Mouse (Mus musculus): ENCODE measurements around the gene St3gal2. TPM values are rescaled to one million over a fixed set of nuclear protein-coding genes. Genes with fewer than 3 reads are reported as not detected.

Gene St3gal2
- polyA plus RNA-seq (2012; rRNA removed) = 19.5 and 24.2 TPM in 2 replicates

GRCm38 (mm10) chr8:110919341-110920031 is at the start of gene St3gal2:
Gene St3gal2, plus strand, starts transcription at chr8:110919922.

GRCm38 (mm10) chr8:110901839-110902578 is 17.7 kb upstream of the St3gal2 start, which contains the start of gene Fuk:
Gene Fuk, minus strand, starts transcription at chr8:110902488.

GRCm38 (mm10) chr8:110997547-110998531 is 78.1 kb downstream of the St3gal2 start, which contains the start of gene Ddx19a:
Gene Ddx19a, minus strand, starts transcription at chr8:110997800.

Other genes starting within 250 kb of the St3gal2 start
- gene Mtss1l, start 198.4 kb upstream of the St3gal2 start, polyA plus RNA-seq (2012; rRNA removed) = 46.9 and 55.5 TPM in 2 replicates
- gene Il34, start 114.0 kb upstream of the St3gal2 start, polyA plus RNA-seq (2012; rRNA removed) = 0.40 and 0.57 TPM in 2 replicates
- gene Cog4, start 73.3 kb upstream of the St3gal2 start, polyA plus RNA-seq (2012; rRNA removed) = 50.1 and 63.5 TPM in 2 replicates
- 115 and 124 TPM in 2 replicates for gene Sf3b3, start 73.1 kb upstream of the St3gal2 start, polyA plus RNA-seq (2012; rRNA removed)
- 14.4 and 14.8 TPM in 2 replicates for gene Fuk, start 17.4 kb upstream of the St3gal2 start, polyA plus RNA-seq (2012; rRNA removed)
- gene Ddx19a, start 77.9 kb downstream of the St3gal2 start, polyA plus RNA-seq (2012; rRNA removed) = 73.2 and 86.5 TPM in 2 replicates
- gene Ddx19b, start 111.8 kb downstream of the St3gal2 start, polyA plus RNA-seq (2012; rRNA removed) = 10.3 and 12.0 TPM in 2 replicates
- 56.7 and 71.6 TPM in 2 replicates for gene Aars, start 113.2 kb downstream of the St3gal2 start, polyA plus RNA-seq (2012; rRNA removed)
- gene Exosc6, start 136.4 kb downstream of the St3gal2 start, polyA plus RNA-seq (2012; rRNA removed) = 4.7 and 58.3 TPM in 2 replicates
- 0.82 and 0.91 TPM in 2 replicates for gene Clec18a, start 172.5 kb downstream of the St3gal2 start, polyA plus RNA-seq (2012; rRNA removed)
- gene Pdpr, start 174.7 kb downstream of the St3gal2 start, polyA plus RNA-seq (2012; rRNA removed) = 8.3 and 12.1 TPM in 2 replicates